Mouse (Mus musculus) heart, embryonic 14.5 days (tissue): ENCODE data around the gene Rab3b. TPM values are rescaled to one million over a fixed set of nuclear protein-coding genes. Genes with fewer than 3 reads are reported as not detected.

Source experiments
- ATAC-seq: fragments of 200-750 bp; cut with Nextera tagmentation; 2 replicates; pipeline ENCODE4 v1.8.0; 2017; ENCODE audit warnings: low read depth, moderate TSS enrichment; ENCODE audit not compliant: insufficient number of reproducible peaks, insufficient read depth, low FRiP score
- H3K27ac ChIP-seq, 2 experiments: fragments of 200-500 bp in 1 of 2; fragments of 300-500 bp in 1 of 2; sonication (generic) in 1 of 2; replicated peaks in 1 of 2; 2 replicates each; pipeline ENCODE4 v1.5.1; 2012 to 2014; ENCODE audit warnings: low read depth in 2 of 2, low read length in 2 of 2, control low read depth in 1 of 2, mild to moderate bottlenecking in 1 of 2, mixed read lengths in 1 of 2; ENCODE audit not compliant: control insufficient read depth in 1 of 2, insufficient read depth in 1 of 2
- H3K27me3 ChIP-seq: fragments of 300-500 bp; sonication (generic); 2 replicates; pipeline ENCODE4 v1.6.1; 2014; ENCODE audit warnings: mild to moderate bottlenecking, low read length, control low read depth; ENCODE audit not compliant: control insufficient read depth, insufficient read depth
- H3K36me3 ChIP-seq: fragments of 300-500 bp; sonication (generic); 2 replicates; pipeline ENCODE4 v1.6.1; 2014; ENCODE audit warnings: mild to moderate bottlenecking, control low read depth, low read length, mixed read lengths; ENCODE audit not compliant: control insufficient read depth, insufficient read depth
- H3K4me1 ChIP-seq, 2 experiments: fragments of 200-500 bp in 1 of 2; fragments of 300-500 bp in 1 of 2; sonication (generic) in 1 of 2; 2 replicates each; pipeline ENCODE4 v1.6.1; 2012 to 2014; ENCODE audit warnings: low read length in 2 of 2, control low read depth in 1 of 2, mixed read lengths in 1 of 2; ENCODE audit not compliant: control insufficient read depth in 2 of 2, insufficient read depth in 2 of 2
- H3K4me2 ChIP-seq: fragments of 300-500 bp; sonication (generic); 2 replicates; pipeline ENCODE4 v1.6.1; 2014; ENCODE audit warnings: mild to moderate bottlenecking, low read length
- H3K4me3 ChIP-seq, 2 experiments: fragments of 200-500 bp in 1 of 2; fragments of 300-500 bp in 1 of 2; sonication (generic) in 1 of 2; 2 replicates each; pipeline ENCODE4 v1.5.1; 2012 to 2014; ENCODE audit warnings: low read length in 2 of 2, mild to moderate bottlenecking in 2 of 2, control low read depth in 1 of 2, low read depth in 1 of 2, moderate library complexity in 1 of 2; ENCODE audit not compliant: control insufficient read depth in 1 of 2, insufficient read depth in 1 of 2
- H3K9ac ChIP-seq: fragments of 300-500 bp; sonication (generic); 2 replicates; pipeline ENCODE4 v1.6.1; 2014; ENCODE audit warnings: mild to moderate bottlenecking, low read length
- H3K9me3 ChIP-seq: fragments of 300-500 bp; sonication (generic); 2 replicates; pipeline ENCODE4 v1.6.1; 2016; ENCODE audit warnings: low read length, control low read depth; ENCODE audit not compliant: control insufficient read depth
- WGBS: fragments of 180-500 bp; shearing (Covaris S2); extraction: QIAGEN DNeasy Blood & Tissue Kit; methylation state at CpG from one replicate; pipeline ENCODE4 v1.1.7; 2014; 5-methylcytosine and 5-hydroxymethylcytosine counted together
- polyA plus RNA-seq: library from polyadenylated mRNA; unstranded; fragments of >200 nt; fragmentation: Nextera tagmentation; extraction: Ambion mirVana; gene quantifications from 2 replicates; pipeline ENCODE4 v1.2.1, GENCODE M21; 2014

The Rab3b gene
- polyA plus RNA-seq, 1 experiment from 2014 or later = 6.6 TPM

GRCm38 (mm10) chr4:108866806-108867205, 12.1 kb upstream of the Rab3b start:
- H3K4me1 ChIP-seq = no peaks in the 10 kb centered on the region
- ATAC-seq = no peak
- H3K4me3 ChIP-seq = no peak overlapping the region
- peaks cover 30% of the 10 kb centered on the region for H3K36me3 ChIP-seq
- H3K27me3 ChIP-seq = no peaks in the 10 kb centered on the region
- WGBS = 71% methylated on average over 7 of the region's 7 CpGs
- no peaks in the 10 kb centered on the region for H3K9me3 ChIP-seq
- no peak overlapping the region for H3K9ac ChIP-seq
- H3K27ac ChIP-seq = no peak overlapping the region
- no peak overlapping the region for H3K4me2 ChIP-seq

GRCm38 (mm10) chr4:108869730-108870374, 9.0 kb upstream of the Rab3b start:
- Histone ChIP-seq H3K9ac (no peak overlapping the region), H3K36me3 (0 out of 2 replicates have a peak, but pooled peaks cover 1% of the 10 kb centered on the region), H3K27ac (no peak overlapping the region), H3K4me3 (no peak overlapping the region), H3K4me2 (no peak overlapping the region), H3K27me3 (no peaks in the 10 kb centered on the region), H3K9me3 (no peaks in the 10 kb centered on the region), H3K4me1 (no peaks in the 10 kb centered on the region)
- peak; percentile 56; the same call in 1 of the 2 replicates for ATAC-seq
- 32% methylated on average over 10 of the region's 10 CpGs for WGBS

GRCm38 (mm10) chr4:108873746-108874145, 5.1 kb upstream of the Rab3b start:
- no peaks in the 10 kb centered on the region for H3K36me3 ChIP-seq
- H3K4me1 ChIP-seq = 0 out of 4 replicates have a peak, but pooled peaks cover 0 to under 1% of the 10 kb centered on the region in 2 experiments
- 87% methylated on average over 5 of the region's 5 CpGs for WGBS
- H3K9ac ChIP-seq = no peak overlapping the region
- no peaks in the 10 kb centered on the region for H3K9me3 ChIP-seq
- no peak overlapping the region for H3K27ac ChIP-seq
- peaks cover 4% of the 10 kb centered on the region; the same call in 1 of the 2 replicates for H3K27me3 ChIP-seq
- H3K4me2 ChIP-seq = no peak overlapping the region
- no peak overlapping the region for H3K4me3 ChIP-seq
- no peak for ATAC-seq

- Histone ChIP-seq H3K36me3 (no peaks in the 10 kb centered on the region), H3K27me3 (peaks cover 14% of the 10 kb centered on the region), H3K4me3 (no peak overlapping the region), H3K4me1 (peaks cover 5 to 9% of the 10 kb centered on the region in 2 experiments; a peak in 2 of 4 replicates), H3K9me3 (no peaks in the 10 kb centered on the region), H3K27ac (no peak overlapping the region), H3K4me2 (no peak overlapping the region), H3K9ac (no peak overlapping the region)
- ATAC-seq = no peak
- WGBS = 72% methylated on average over 6 of the region's 6 CpGs
These were observed 962 bp upstream of the Rab3b start for GRCm38 (mm10) chr4:108877901-108878300.

- no peak overlapping the region for H3K4me3 ChIP-seq
- no peak overlapping the region for H3K4me2 ChIP-seq
- 40% methylated on average over 13 of the region's 13 CpGs for WGBS
- ATAC-seq = no peak
- 0 out of 2 replicates have a peak, but pooled peaks cover 3% of the 10 kb centered on the region for H3K9me3 ChIP-seq
- H3K27ac ChIP-seq = no peak overlapping the region
- peaks cover 10% of the 10 kb centered on the region for H3K27me3 ChIP-seq
- no peak overlapping the region for H3K9ac ChIP-seq
- peaks cover 5 to 7% of the 10 kb centered on the region in 2 experiments; a peak in 2 of 4 replicates for H3K4me1 ChIP-seq
- H3K36me3 ChIP-seq = no peaks in the 10 kb centered on the region
These were observed 5.0 kb downstream of the Rab3b start for GRCm38 (mm10) chr4:108883815-108884214.

GRCm38 (mm10) chr4:108887456-108887855, 8.6 kb downstream of the Rab3b start:
- Histone ChIP-seq H3K36me3 (no peaks in the 10 kb centered on the region), H3K4me3 (no peak overlapping the region), H3K4me1 (no peaks in the 10 kb centered on the region), H3K27me3 (no peaks in the 10 kb centered on the region), H3K4me2 (no peak overlapping the region), H3K27ac (no peak overlapping the region), H3K9ac (no peak overlapping the region), H3K9me3 (0 out of 2 replicates have a peak, but pooled peaks cover 3% of the 10 kb centered on the region)
- WGBS = 82% methylated on average over 4 of the region's 4 CpGs
- no peak for ATAC-seq

- WGBS = 87% methylated on average over 6 of the region's 6 CpGs
- H3K27ac ChIP-seq = no peak overlapping the region
- H3K27me3 ChIP-seq = no peaks in the 10 kb centered on the region
- H3K4me3 ChIP-seq = no peak overlapping the region
- no peaks in the 10 kb centered on the region for H3K4me1 ChIP-seq
- 0 out of 2 replicates have a peak, but pooled peaks cover 3% of the 10 kb centered on the region for H3K9me3 ChIP-seq
- ATAC-seq = no peak
- no peak overlapping the region for H3K9ac ChIP-seq
- H3K4me2 ChIP-seq = no peak overlapping the region
- H3K36me3 ChIP-seq = no peaks in the 10 kb centered on the region
These were observed 12.0 kb downstream of the Rab3b start for GRCm38 (mm10) chr4:108890876-108891275.

GRCm38 (mm10) chr4:108900421-108900820, 21.6 kb downstream of the Rab3b start:
- no peaks in the 10 kb centered on the region for H3K4me1 ChIP-seq
- no peak overlapping the region for H3K9ac ChIP-seq
- no peak overlapping the region for H3K27ac ChIP-seq
- no peaks in the 10 kb centered on the region for H3K36me3 ChIP-seq
- ATAC-seq = no peak
- WGBS = 86% methylated on average over 7 of the region's 7 CpGs
- no peak overlapping the region for H3K4me2 ChIP-seq
- no peaks in the 10 kb centered on the region for H3K9me3 ChIP-seq
- no peaks in the 10 kb centered on the region for H3K27me3 ChIP-seq
- no peak overlapping the region for H3K4me3 ChIP-seq
